Mouse (Mus musculus) c-Kit-positive CD71-negative TER-119-negative erythroid progenitor cells, embryonic 14.5 days (primary cell): Measurements from ENCODE around the gene Prr3.
"Not testable (repeated sequence)": the region's sequence is repeated elsewhere in the genome, so short reads cannot be mapped to it uniquely, and the experiment has no call there.

Experiments
- DNase-seq: peaks from one replicate; pipeline ENCODE4 v3.0.0-alpha.2; 2013; ENCODE audit warnings: low read depth

Prr3 gene

GRCm38 (mm10) chr17:35937700-35938348 lies 42.2 kb downstream of the Prr3 start:
- DNase-seq, result no peak

- not testable (repeated sequence) for DNase-seq
Observed at GRCm38 (mm10) chr17:35935763-35936162, 44.3 kb downstream of the Prr3 start.

DNA sequence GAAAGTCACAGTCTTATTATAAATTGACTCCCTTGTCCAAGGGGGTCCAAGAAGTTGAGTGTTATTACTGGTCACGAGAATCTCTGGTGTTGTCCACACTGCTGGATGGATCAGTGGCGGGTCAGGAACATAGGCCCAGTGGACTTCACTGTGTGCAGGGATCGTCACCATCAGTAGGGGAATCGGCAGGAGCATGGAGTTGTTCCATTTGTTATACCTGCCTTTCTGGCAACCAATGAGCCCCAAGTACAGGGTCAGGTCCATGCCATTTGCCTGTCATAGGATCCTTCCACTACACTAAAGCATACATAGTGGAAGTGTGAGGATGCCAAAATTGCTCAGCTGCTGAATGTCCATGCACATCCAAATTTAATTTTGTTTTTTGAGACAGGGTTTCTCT lies 47.4 kb downstream of the Prr3 start:
- DNase-seq, result no peak

DNA sequence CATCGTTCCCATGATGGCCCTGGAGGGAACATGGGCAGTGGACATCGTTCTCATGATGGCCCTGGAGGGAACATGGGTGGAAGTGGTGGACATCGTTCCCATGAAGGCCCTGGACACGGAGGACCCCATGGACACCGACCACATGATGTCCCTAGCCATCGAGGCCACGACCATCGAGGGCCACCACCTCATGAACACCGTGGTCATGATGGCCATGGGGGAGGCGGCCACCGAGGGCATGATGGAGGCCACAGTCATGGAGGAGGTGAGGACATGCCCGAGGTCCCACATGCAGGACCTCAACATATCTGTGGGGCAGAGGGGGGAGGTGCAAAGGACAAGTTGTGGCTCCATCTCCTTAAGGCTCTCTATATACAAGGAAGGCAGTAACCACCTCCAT lies 49.4 kb downstream of the Prr3 start:
- no peak for DNase-seq

DNA sequence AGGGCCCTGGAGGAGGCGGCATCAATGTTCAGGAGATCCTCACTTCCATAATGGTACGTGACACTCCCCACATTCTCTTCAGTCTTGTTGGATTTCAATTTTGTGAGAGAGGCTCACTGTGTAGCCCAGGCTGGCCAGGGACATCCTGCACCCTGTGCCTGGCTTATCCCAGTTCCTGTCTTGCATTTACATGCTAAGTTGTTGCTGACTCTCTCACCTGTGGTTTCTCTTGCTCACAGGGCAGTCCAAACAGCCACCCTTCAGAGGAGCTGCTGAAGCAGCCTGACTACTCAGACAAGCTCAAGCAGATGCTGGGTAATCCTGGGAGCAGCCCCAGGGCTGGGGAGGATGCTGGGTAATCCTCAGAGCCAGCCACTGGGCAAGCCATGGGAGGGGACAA lies 50.5 kb downstream of the Prr3 start:
- no peak for DNase-seq

DNA sequence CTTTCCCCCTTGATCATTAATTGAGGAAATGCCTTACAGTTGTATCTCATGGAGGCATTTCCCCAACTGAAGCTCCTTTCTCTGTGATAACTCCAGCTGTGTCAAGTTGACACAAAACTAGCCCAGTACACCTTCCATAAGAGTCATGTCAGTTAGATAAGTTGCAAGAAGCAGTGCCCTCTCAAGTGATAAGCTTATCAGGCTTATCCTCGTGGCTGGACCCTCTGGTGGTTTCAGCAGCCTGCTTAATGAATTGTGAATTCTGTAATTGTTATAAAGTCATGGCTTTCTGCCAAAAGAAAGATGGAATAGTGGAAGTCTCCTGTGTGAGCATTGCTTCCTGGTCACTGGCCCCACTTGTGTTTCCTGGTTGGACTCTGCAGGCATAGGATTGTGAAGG lies 52.6 kb downstream of the Prr3 start:
- DNase-seq, result no peak

DNA sequence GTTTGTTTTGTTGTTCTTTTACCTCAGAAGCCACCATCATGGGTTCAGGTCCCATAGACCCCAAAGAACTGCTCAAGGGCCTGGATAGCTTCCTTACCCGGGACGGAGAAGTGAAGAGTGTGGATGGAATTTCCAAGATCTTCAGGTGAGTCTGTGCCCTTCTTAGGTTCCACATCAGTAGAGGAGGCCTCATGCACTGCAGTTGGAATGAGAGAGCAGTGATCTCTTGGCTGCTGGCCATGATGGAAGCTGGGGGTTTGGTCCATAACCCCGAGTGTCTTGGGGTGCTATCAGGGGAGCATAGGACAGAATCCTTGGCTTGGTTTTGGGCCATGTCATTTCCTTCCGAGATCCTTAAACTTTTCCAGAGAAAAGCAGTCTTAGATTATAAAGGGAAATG lies 56.8 kb downstream of the Prr3 start:
- no peak for DNase-seq

DNA sequence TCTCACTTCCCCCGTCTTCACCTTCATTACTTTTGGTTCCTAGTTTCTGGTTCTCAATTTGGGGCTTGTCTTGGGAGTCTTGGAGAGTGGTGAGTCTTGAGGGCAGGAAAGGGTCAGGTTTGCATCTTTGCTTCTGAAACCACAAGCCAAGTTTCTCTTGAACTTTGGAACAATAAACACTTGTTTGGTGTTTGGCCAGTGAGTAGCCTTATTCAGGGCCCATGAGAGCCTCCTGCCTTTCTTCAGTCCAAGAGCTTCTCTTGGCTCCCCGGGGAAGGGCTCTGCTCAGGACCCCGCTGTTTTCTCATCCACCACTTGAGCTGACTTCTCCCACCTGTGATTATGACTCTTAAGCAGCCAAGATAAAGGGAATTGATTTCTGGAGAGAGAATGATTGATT lies 57.5 kb downstream of the Prr3 start:
- DNase-seq, result no peak
